Mouse (Mus musculus): ENCODE measurements around the gene Olfr1510. TPM values are rescaled to one million over a fixed set of nuclear protein-coding genes. Genes with fewer than 3 reads are reported as not detected.
"Not testable (repeated sequence)": the region's sequence is repeated elsewhere in the genome, so short reads cannot be mapped to it uniquely, and the experiment has no call there.

Olfr1510 gene
- not detected in 2 replicates for polyA plus RNA-seq (2014; fragmentation: Nextera tagmentation; extraction: Ambion mirVana)

- Histone ChIP-seq H3K4me1 (ENCODE audit: control insufficient read depth, insufficient read depth, low read length) (no peaks in the 10 kb centered on the region), H3K9ac (ENCODE audit: low read depth, low read length) (no peak within 1 kb of the TSS), H3K27me3 (ENCODE audit: control insufficient read depth, insufficient read depth, low read length) (no peaks in the 10 kb centered on the region), H3K4me3 (ENCODE audit: low read length) (no peak within 1 kb of the TSS), H3K27ac (ENCODE audit: low read depth, low read length) (no peak within 1 kb of the TSS), H3K9me3 (ENCODE audit: control insufficient read depth, low read length) (no peaks in the 10 kb centered on the region), H3K36me3 (ENCODE audit: control insufficient read depth, insufficient read depth, low read length) (no peaks in the 10 kb centered on the region), H3K4me2 (replicated peaks; ENCODE audit: low read depth, low read length) (no peak within 1 kb of the TSS)
- ATAC-seq (ENCODE audit: low FRiP score, low TSS enrichment) = no peak
- 88% methylated on average over 3 of the region's 3 CpGs for WGBS
Measured at GRCm38 (mm10) chr14:52414273-52414672, at the start of gene Olfr1510. Olfr1510 (minus strand) TSS chr14:52414373.

GRCm38 (mm10) chr14:52461928-52462327 lies 47.8 kb upstream of the Olfr1510 start:
- no peak for ATAC-seq (ENCODE audit: low FRiP score, low TSS enrichment)
- no peak overlapping the region for H3K4me3 ChIP-seq (ENCODE audit: low read length)
- H3K4me1 ChIP-seq (ENCODE audit: control insufficient read depth, insufficient read depth, low read length) = no peaks in the 10 kb centered on the region
- H3K27me3 ChIP-seq (ENCODE audit: control insufficient read depth, insufficient read depth, low read length) = no peaks in the 10 kb centered on the region
- H3K4me2 ChIP-seq (replicated peaks; ENCODE audit: low read depth, low read length) = no peak overlapping the region
- no peaks in the 10 kb centered on the region for H3K9me3 ChIP-seq (ENCODE audit: control insufficient read depth, low read length)
- H3K27ac ChIP-seq (ENCODE audit: low read depth, low read length) = no peak overlapping the region
- no peaks in the 10 kb centered on the region for H3K36me3 ChIP-seq (ENCODE audit: control insufficient read depth, insufficient read depth, low read length)
- H3K9ac ChIP-seq (ENCODE audit: low read depth, low read length) = no peak overlapping the region

- ATAC-seq (ENCODE audit: low FRiP score, low TSS enrichment) = no peak
- no peaks in the 10 kb centered on the region for H3K4me1 ChIP-seq (ENCODE audit: control insufficient read depth, insufficient read depth, low read length)
- H3K27ac ChIP-seq (ENCODE audit: low read depth, low read length) = no peak overlapping the region
- WGBS = 87% methylated on average over 8 of the region's 8 CpGs
- H3K4me2 ChIP-seq (replicated peaks; ENCODE audit: low read depth, low read length) = no peak overlapping the region
- no peak overlapping the region for H3K9ac ChIP-seq (ENCODE audit: low read depth, low read length)
- no peaks in the 10 kb centered on the region for H3K36me3 ChIP-seq (ENCODE audit: control insufficient read depth, insufficient read depth, low read length)
- H3K4me3 ChIP-seq (ENCODE audit: low read length) = no peak overlapping the region
- H3K9me3 ChIP-seq (ENCODE audit: control insufficient read depth, low read length) = no peaks in the 10 kb centered on the region
- H3K27me3 ChIP-seq (ENCODE audit: control insufficient read depth, insufficient read depth, low read length) = no peaks in the 10 kb centered on the region
Measured at GRCm38 (mm10) chr14:52451138-52451537, 37.0 kb upstream of the Olfr1510 start.

GRCm38 (mm10) chr14:52442690-52443089 lies 28.5 kb upstream of the Olfr1510 start, which contains the start of gene Olfr1509:
Olfr1509 (plus strand) TSS chr14:52442990.
- H3K9me3 ChIP-seq (ENCODE audit: control insufficient read depth, low read length) = no peaks in the 10 kb centered on the region
- no peak within 1 kb of the TSS for H3K4me2 ChIP-seq (replicated peaks; ENCODE audit: low read depth, low read length)
- no peak within 1 kb of the TSS for H3K27ac ChIP-seq (ENCODE audit: low read depth, low read length)
- no peaks in the 10 kb centered on the region for H3K4me1 ChIP-seq (ENCODE audit: control insufficient read depth, insufficient read depth, low read length)
- H3K9ac ChIP-seq (ENCODE audit: low read depth, low read length) = no peak within 1 kb of the TSS
- no peaks in the 10 kb centered on the region for H3K36me3 ChIP-seq (ENCODE audit: control insufficient read depth, insufficient read depth, low read length)
- ATAC-seq (ENCODE audit: low FRiP score, low TSS enrichment) = no peak
- no peak within 1 kb of the TSS for H3K4me3 ChIP-seq (ENCODE audit: low read length)
- no peaks in the 10 kb centered on the region for H3K27me3 ChIP-seq (ENCODE audit: control insufficient read depth, insufficient read depth, low read length)

- Histone ChIP-seq H3K27ac (ENCODE audit: low read depth, low read length) (no peak overlapping the region), H3K9ac (ENCODE audit: low read depth, low read length) (no peak overlapping the region), H3K36me3 (ENCODE audit: control insufficient read depth, insufficient read depth, low read length) (no peaks in the 10 kb centered on the region), H3K4me1 (ENCODE audit: control insufficient read depth, insufficient read depth, low read length) (no peaks in the 10 kb centered on the region), H3K4me3 (ENCODE audit: low read length) (no peak overlapping the region), H3K27me3 (ENCODE audit: control insufficient read depth, insufficient read depth, low read length) (no peaks in the 10 kb centered on the region), H3K4me2 (replicated peaks; ENCODE audit: low read depth, low read length) (no peak overlapping the region), H3K9me3 (ENCODE audit: control insufficient read depth, low read length) (no peaks in the 10 kb centered on the region)
- no peak for ATAC-seq (ENCODE audit: low FRiP score, low TSS enrichment)
- 97% methylated on average over 1 of the region's 1 CpGs for WGBS
Measured at GRCm38 (mm10) chr14:52427686-52428085, 13.5 kb upstream of the Olfr1510 start.

- not testable (repeated sequence) for H3K27me3 ChIP-seq (ENCODE audit: control insufficient read depth, insufficient read depth, low read length); H3K4me2 ChIP-seq (replicated peaks; ENCODE audit: low read depth, low read length); H3K36me3 ChIP-seq (ENCODE audit: control insufficient read depth, insufficient read depth, low read length); H3K9me3 ChIP-seq (ENCODE audit: control insufficient read depth, low read length); H3K27ac ChIP-seq (ENCODE audit: low read depth, low read length); H3K4me3 ChIP-seq (ENCODE audit: low read length); H3K9ac ChIP-seq (ENCODE audit: low read depth, low read length); ATAC-seq (ENCODE audit: low FRiP score, low TSS enrichment); H3K4me1 ChIP-seq (ENCODE audit: control insufficient read depth, insufficient read depth, low read length)
- 82% methylated on average over 7 of the region's 10 CpGs for WGBS
Measured at GRCm38 (mm10) chr14:52410142-52410919, 3.8 kb downstream of the Olfr1510 start.

- Histone ChIP-seq H3K27me3 (ENCODE audit: control insufficient read depth, insufficient read depth, low read length) (no peaks in the 10 kb centered on the region), H3K4me3 (ENCODE audit: low read length) (no peak within 1 kb of the TSS), H3K4me2 (replicated peaks; ENCODE audit: low read depth, low read length) (no peak within 1 kb of the TSS), H3K4me1 (ENCODE audit: control insufficient read depth, insufficient read depth, low read length) (no peaks in the 10 kb centered on the region), H3K9me3 (ENCODE audit: control insufficient read depth, low read length) (no peaks in the 10 kb centered on the region), H3K36me3 (ENCODE audit: control insufficient read depth, insufficient read depth, low read length) (no peaks in the 10 kb centered on the region), H3K27ac (ENCODE audit: low read depth, low read length) (no peak within 1 kb of the TSS), H3K9ac (ENCODE audit: low read depth, low read length) (no peak within 1 kb of the TSS)
- WGBS = 76% methylated on average over 4 of the region's 4 CpGs
- no peak for ATAC-seq (ENCODE audit: low FRiP score, low TSS enrichment)
Measured at GRCm38 (mm10) chr14:52397279-52397678, 16.9 kb downstream of the Olfr1510 start, which contains the start of gene Olfr1511. Olfr1511 (minus strand) TSS chr14:52397379.

GRCm38 (mm10) chr14:52390084-52390848 lies 23.9 kb downstream of the Olfr1510 start:
- peak; percentile 32; the same call in 1 of the 2 replicates for ATAC-seq (ENCODE audit: low FRiP score, low TSS enrichment)

GRCm38 (mm10) chr14:52379068-52379467 lies 35.1 kb downstream of the Olfr1510 start, which contains the start of gene Olfr1512:
Olfr1512 (minus strand) TSS chr14:52379168.
- no peaks in the 10 kb centered on the region for H3K27me3 ChIP-seq (ENCODE audit: control insufficient read depth, insufficient read depth, low read length)
- H3K36me3 ChIP-seq (ENCODE audit: control insufficient read depth, insufficient read depth, low read length) = no peaks in the 10 kb centered on the region
- no peaks in the 10 kb centered on the region for H3K4me1 ChIP-seq (ENCODE audit: control insufficient read depth, insufficient read depth, low read length)
- H3K4me3 ChIP-seq (ENCODE audit: low read length) = no peak within 1 kb of the TSS
- H3K27ac ChIP-seq (ENCODE audit: low read depth, low read length) = no peak within 1 kb of the TSS
- 80% methylated on average over 2 of the region's 2 CpGs for WGBS
- no peaks in the 10 kb centered on the region for H3K9me3 ChIP-seq (ENCODE audit: control insufficient read depth, low read length)
- no peak for ATAC-seq (ENCODE audit: low FRiP score, low TSS enrichment)
- no peak within 1 kb of the TSS for H3K4me2 ChIP-seq (replicated peaks; ENCODE audit: low read depth, low read length)
- no peak within 1 kb of the TSS for H3K9ac ChIP-seq (ENCODE audit: low read depth, low read length)

More at GRCm38 (mm10) chr14:52390084-52390848, 23.9 kb downstream of the Olfr1510 start:
- not testable (repeated sequence) for H3K27me3 ChIP-seq (ENCODE audit: control insufficient read depth, insufficient read depth, low read length); H3K4me2 ChIP-seq (replicated peaks; ENCODE audit: low read depth, low read length); H3K9ac ChIP-seq (ENCODE audit: low read depth, low read length); H3K36me3 ChIP-seq (ENCODE audit: control insufficient read depth, insufficient read depth, low read length); H3K9me3 ChIP-seq (ENCODE audit: control insufficient read depth, low read length); H3K4me1 ChIP-seq (ENCODE audit: control insufficient read depth, insufficient read depth, low read length); H3K27ac ChIP-seq (ENCODE audit: low read depth, low read length); H3K4me3 ChIP-seq (ENCODE audit: low read length)
- 85% methylated on average over 9 of the region's 9 CpGs for WGBS
